Comparison of ENCODE assay signal across 16 mouse cellular contexts in the genomic region with DNA sequence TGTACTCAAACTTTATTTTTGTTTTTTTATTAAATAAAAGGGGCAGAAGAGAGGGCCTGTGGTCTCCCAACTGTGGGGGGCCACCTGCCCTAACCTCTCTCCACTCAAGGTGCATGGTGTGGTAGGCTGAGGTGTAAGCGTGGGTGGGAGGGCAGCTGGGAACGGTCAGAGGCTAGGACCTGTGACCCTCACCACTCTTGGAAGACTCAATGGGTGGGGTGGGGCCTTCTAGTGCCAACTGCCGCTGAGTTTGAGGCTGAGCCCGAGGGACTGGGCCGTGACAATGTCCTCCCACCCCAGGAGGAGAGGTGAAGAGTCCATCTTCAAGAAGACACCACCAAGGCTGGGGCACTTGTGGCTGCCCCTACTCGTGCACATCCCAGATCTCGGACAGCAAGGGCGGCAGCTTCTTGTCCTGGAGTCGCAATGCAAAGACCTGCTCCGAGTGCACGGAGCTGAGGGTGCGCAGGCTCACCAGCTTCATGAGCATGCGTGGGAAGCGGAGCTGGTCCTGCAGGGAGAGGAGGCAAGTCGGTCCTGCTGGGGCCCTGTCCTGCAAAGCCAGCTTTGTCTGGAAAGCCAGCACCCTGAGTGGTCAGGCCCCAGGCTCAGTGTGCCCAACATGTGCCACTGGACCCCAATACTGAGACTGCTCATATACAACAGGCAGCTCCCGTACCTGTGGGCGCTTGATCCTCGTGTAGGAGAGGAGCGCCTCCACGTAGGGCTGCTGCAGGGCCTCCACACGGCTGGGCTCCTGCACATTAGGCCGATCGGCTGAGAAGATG. TPM values are rescaled to one million over a fixed set of nuclear protein-coding genes. Genes with fewer than 3 reads are reported as not detected.
"Had no signal": no experiment of that assay in that cellular context is flagged by ENCODE, and none has a peak within 500 bp of the region (broad histone marks: within the 10 kb centered on the region; RNA-seq: fewer than 3 reads in every experiment).

No protein-coding gene starts in this region.

- H3K4me2 ChIP-seq: limb, embryonic 15.5 days; lung, embryonic 14.5 days had no signal

- H3K4me3 ChIP-seq: neural tube, embryonic 12.5 days had no signal

- DNase-seq: kidney, adult 18-20 months; kidney, postnatal 14 days; lung, embryonic 14.5 days; lung, postnatal 10 days; lung, postnatal 4 days; midbrain, embryonic 14.5 days; right cerebral cortex, postnatal 14 days; thymus, adult 2 months had no signal

- H3K27ac ChIP-seq: liver, embryonic 12.5 days; midbrain, embryonic 10.5 days; neural tube, embryonic 12.5 days had no signal

- H3K9me3 ChIP-seq: limb, embryonic 15.5 days; liver, embryonic 12.5 days had no signal

- H3K27me3 ChIP-seq: limb, embryonic 15.5 days; liver, embryonic 12.5 days; neural tube, embryonic 12.5 days had no signal

- H3K9ac ChIP-seq: limb, embryonic 15.5 days; liver, embryonic 12.5 days; lung, embryonic 14.5 days; neural tube, embryonic 12.5 days had no signal

RNA-seq across cellular contexts. Expression of a gene that starts 17.9 kb away (rescaled TPM):
- total RNA-seq: layer of hippocampus, postnatal 14 days had no signal
- polyA plus RNA-seq: kidney, embryonic 14.5 days; liver, embryonic 12.5 days; midbrain, embryonic 10.5 days; midbrain, embryonic 14.5 days; neural tube, embryonic 12.5 days had no signal

RNA-seq across cellular contexts. Expression of a gene that starts 22.4 kb away (rescaled TPM):
- polyA plus RNA-seq: myocyte had no signal

RNA-seq across cellular contexts. Expression of a gene that starts 25.4 kb away (rescaled TPM):
- total RNA-seq: megakaryocyte, adult 5-6 weeks had no signal
- polyA plus RNA-seq: liver, embryonic 12.5 days had no signal
